Mouse (Mus musculus): ENCODE data around the gene Golm1. TPM values are rescaled to one million over a fixed set of nuclear protein-coding genes. Genes with fewer than 3 reads are reported as not detected.
A peak's percentile ranks its signal among the peaks of the same experiment; 100 is the strongest.
"Not testable (repeated sequence)": the region's sequence is repeated elsewhere in the genome, so short reads cannot be mapped to it uniquely, and the experiment has no call there.

Gene Golm1
- polyA plus RNA-seq, 1 experiment from 2014 or later = 181 TPM

DNA sequence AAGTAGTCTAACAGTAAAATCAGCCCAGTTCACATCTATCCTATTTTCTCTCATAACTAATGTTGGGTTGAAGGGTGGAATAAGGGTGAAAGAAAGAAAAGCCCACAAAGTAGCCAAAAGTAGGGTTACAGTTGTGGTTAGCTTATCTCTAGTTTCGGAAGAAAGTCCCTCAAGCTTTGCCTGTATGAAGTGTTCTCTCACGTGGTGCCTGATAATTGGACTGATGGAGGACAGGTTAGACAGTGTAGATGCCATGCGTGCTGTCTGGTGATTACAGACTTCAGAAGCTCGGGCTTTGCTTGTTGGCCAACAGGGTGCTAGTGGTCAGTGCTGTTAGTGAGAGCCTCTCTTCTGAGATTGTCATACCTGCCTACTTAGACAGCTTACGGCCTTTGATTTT, 72.5 kb downstream of the Golm1 start:
- 0 out of 2 replicates have a peak, but pooled peaks cover 2% of the 10 kb centered on the region for H3K4me1 ChIP-seq
- no peak overlapping the region for H3K4me3 ChIP-seq
- H3K9me3 ChIP-seq (replicated peaks) = no peaks in the 10 kb centered on the region
- H3K27ac ChIP-seq (replicated peaks) = no peak overlapping the region
- H3K27me3 ChIP-seq (ENCODE audit: low read depth, poor library complexity, severe bottlenecking) = no peaks in the 10 kb centered on the region
- peaks cover 90% of the 10 kb centered on the region for H3K36me3 ChIP-seq
- WGBS = 95% methylated on average over 5 of the region's 5 CpGs
- DNase-seq (ENCODE audit: low spot score) = no peak

- no peak overlapping the region for H3K4me3 ChIP-seq
- H3K27ac ChIP-seq (replicated peaks) = no peak overlapping the region
- WGBS = 85% methylated on average over 1 of the region's 1 CpGs
- no peaks in the 10 kb centered on the region for H3K27me3 ChIP-seq (ENCODE audit: low read depth, poor library complexity, severe bottlenecking)
- H3K36me3 ChIP-seq = peaks cover 98% of the 10 kb centered on the region
- DNase-seq (ENCODE audit: low spot score) = no peak
- peaks cover 4% of the 10 kb centered on the region for H3K4me1 ChIP-seq
- no peaks in the 10 kb centered on the region for H3K9me3 ChIP-seq (replicated peaks)
Observed at GRCm38 (mm10) chr13:59592630-59593029, 83.0 kb downstream of the Golm1 start.

DNA sequence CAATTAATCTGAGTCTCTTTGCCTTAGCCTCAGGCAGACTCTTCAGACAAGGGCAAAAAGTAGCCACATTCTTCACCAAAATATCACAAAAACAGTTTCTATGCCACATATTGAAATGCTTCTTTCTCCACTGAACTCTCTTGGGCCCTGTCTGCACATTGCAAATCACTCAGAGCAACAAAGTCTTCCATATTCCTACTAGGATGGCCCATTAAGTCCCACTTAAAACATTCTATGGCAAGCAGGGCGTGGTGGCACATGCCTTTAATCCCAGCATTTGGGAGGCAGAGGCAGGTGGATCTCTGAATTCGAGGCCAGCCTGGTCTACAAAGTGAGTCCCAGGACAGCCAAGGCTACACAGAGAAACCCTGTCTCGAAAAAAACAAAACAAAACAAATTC, 83.6 kb downstream of the Golm1 start:
- WGBS = 93% methylated on average over 3 of the region's 3 CpGs
- DNase-seq (ENCODE audit: low spot score); H3K4me3 ChIP-seq; H3K27me3 ChIP-seq (ENCODE audit: low read depth, poor library complexity, severe bottlenecking); H3K4me1 ChIP-seq; H3K9me3 ChIP-seq (replicated peaks); H3K27ac ChIP-seq (replicated peaks): not testable (repeated sequence)
- peaks cover 98% of the 10 kb centered on the region for H3K36me3 ChIP-seq

- no peaks in the 10 kb centered on the region for H3K9me3 ChIP-seq (replicated peaks)
- no peak overlapping the region for H3K4me3 ChIP-seq
- H3K36me3 ChIP-seq = peaks cover 88% of the 10 kb centered on the region
- H3K27me3 ChIP-seq (ENCODE audit: low read depth, poor library complexity, severe bottlenecking) = no peaks in the 10 kb centered on the region
- 88% methylated on average over 4 of the region's 4 CpGs for WGBS
- no peak for DNase-seq (ENCODE audit: low spot score)
- H3K4me1 ChIP-seq = peaks cover 24% of the 10 kb centered on the region
- H3K27ac ChIP-seq (replicated peaks) = no peak overlapping the region
Observed at GRCm38 (mm10) chr13:59590691-59591090, 84.9 kb downstream of the Golm1 start.

GRCm38 (mm10) chr13:59589672-59590071, 85.9 kb downstream of the Golm1 start:
- 93% methylated on average over 4 of the region's 4 CpGs for WGBS
- Histone ChIP-seq H3K4me3 (no peak overlapping the region), H3K27me3 (ENCODE audit: low read depth, poor library complexity, severe bottlenecking) (no peaks in the 10 kb centered on the region), H3K9me3 (replicated peaks) (no peaks in the 10 kb centered on the region), H3K27ac (replicated peaks) (no peak overlapping the region), H3K4me1 (peaks cover 25% of the 10 kb centered on the region), H3K36me3 (peaks cover 80% of the 10 kb centered on the region)
- no peak for DNase-seq (ENCODE audit: low spot score)

DNA sequence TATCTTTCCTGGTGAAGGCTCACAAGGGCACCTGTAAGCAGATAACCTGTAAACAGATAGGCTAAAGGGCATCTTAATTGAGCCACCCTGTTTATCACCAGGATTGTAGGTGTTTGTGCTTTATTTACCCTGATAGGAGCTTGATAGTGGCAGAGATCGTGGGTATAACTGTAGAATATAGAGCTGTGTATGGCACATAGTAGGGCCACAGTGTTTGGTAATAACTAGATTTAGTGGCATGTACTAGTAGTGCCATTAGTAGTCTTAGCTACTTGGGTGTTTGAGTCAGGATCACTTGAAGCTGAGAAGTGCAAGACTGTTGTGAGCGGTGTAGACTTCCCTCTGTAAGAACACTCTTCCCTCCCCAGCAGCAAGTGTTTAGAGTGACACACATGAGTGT, 88.4 kb downstream of the Golm1 start:
- Histone ChIP-seq H3K9me3 (replicated peaks) (no peaks in the 10 kb centered on the region), H3K27ac (replicated peaks) (no peak overlapping the region), H3K36me3 (peaks cover 55% of the 10 kb centered on the region)

GRCm38 (mm10) chr13:59585648-59586005, 90.0 kb downstream of the Golm1 start:
- Histone ChIP-seq H3K4me1 (peaks cover 30% of the 10 kb centered on the region), H3K36me3 (peaks cover 39% of the 10 kb centered on the region), H3K9me3 (replicated peaks) (no peaks in the 10 kb centered on the region), H3K4me3 (peak overlapping the region; percentile 91), H3K27ac (replicated peaks) (peak overlapping the region; percentile 90), H3K27me3 (ENCODE audit: low read depth, poor library complexity, severe bottlenecking) (no peaks in the 10 kb centered on the region)
- DNase-seq (ENCODE audit: low spot score) = no peak
- under 1% methylated on average over 28 of the region's 28 CpGs for WGBS

More for the DNA sequence above, 88.4 kb downstream of the Golm1 start:
- peaks cover 30% of the 10 kb centered on the region for H3K4me1 ChIP-seq
- peak overlapping the region; percentile 91; the same call in 1 of the 2 replicates for H3K4me3 ChIP-seq
- WGBS = 97% methylated on average over 2 of the region's 2 CpGs
- DNase-seq (ENCODE audit: low spot score) = no peak
- H3K27me3 ChIP-seq (ENCODE audit: low read depth, poor library complexity, severe bottlenecking) = no peaks in the 10 kb centered on the region

DNA sequence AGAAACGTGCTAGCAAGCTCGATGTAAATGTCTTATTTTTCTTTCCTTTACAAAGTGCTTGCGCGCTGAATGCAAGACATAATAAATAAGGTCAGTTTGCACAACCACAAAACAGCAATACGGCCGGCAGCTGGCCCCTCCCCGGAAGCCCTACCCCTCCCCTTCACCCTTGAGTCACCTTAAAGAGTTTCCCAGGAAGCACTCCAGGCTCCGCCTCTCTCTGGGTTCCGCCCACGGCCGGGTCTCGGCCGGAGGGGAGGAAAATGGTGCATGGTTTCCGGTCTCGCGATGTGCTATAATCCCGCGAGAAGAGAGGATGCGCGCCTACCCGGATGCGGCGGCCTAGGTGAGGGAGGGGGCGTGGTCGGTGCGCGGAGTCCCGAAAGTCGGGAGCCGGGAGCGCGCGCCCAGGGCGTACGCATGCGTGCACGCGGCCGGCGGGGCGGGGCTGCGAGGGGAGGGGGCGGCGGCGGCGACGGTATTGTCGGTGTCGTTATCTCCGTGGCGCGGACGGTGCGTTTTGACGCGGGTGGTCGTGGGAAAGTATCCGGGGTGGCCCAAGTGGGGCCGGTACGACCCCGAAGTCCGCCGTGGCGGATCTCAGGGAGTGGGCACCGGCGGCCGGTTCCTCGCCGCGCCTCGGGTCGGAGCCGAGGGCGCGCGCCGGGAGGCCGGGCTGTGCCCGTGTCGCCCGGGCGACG, 90.5 kb downstream of the Golm1 start, which contains the start of the genes Agtpbp1 and Naa35:
Gene Agtpbp1 (minus strand): TSS at position 281 of the 701 bp plus-strand sequence.
Gene Naa35 (plus strand): TSS at position 313 of the 701 bp plus-strand sequence.
- peak within 1 kb of the TSS; percentile 91 for H3K4me3 ChIP-seq
- H3K27ac ChIP-seq (replicated peaks) = peak within 1 kb of the TSS; percentile 90
- peaks cover 30% of the 10 kb centered on the region for H3K4me1 ChIP-seq
- no peaks in the 10 kb centered on the region for H3K9me3 ChIP-seq (replicated peaks)
- peak; percentile 100 for DNase-seq (ENCODE audit: low spot score)
- H3K27me3 ChIP-seq (ENCODE audit: low read depth, poor library complexity, severe bottlenecking) = no peaks in the 10 kb centered on the region
- WGBS = under 1% methylated on average over 82 of the region's 83 CpGs
- peaks cover 34% of the 10 kb centered on the region for H3K36me3 ChIP-seq

Other genes with a start within 250 kb of the Golm1 start
- 11.3 and 17.3 TPM in 2 replicates for gene Agtpbp1, start 90.6 kb downstream of the Golm1 start, polyA plus RNA-seq (2016; fragmentation: Nextera tagmentation; extraction: Ambion mirVana)
- gene Naa35, start 90.6 kb downstream of the Golm1 start, polyA plus RNA-seq (2016; fragmentation: Nextera tagmentation; extraction: Ambion mirVana) = 109 and 110 TPM in 2 replicates
- not detected in 2 replicates for gene 4921517D22Rik, start 18.3 kb upstream of the Golm1 start, polyA plus RNA-seq (2016; fragmentation: Nextera tagmentation; extraction: Ambion mirVana)
- 0.02 TPM in 1 of 2 replicates, not detected in the other for gene Spata31d1a, start 34.5 kb upstream of the Golm1 start, polyA plus RNA-seq (2016; fragmentation: Nextera tagmentation; extraction: Ambion mirVana)
- gene Spata31d1b, start 36.5 kb upstream of the Golm1 start, polyA plus RNA-seq (2016; fragmentation: Nextera tagmentation; extraction: Ambion mirVana) = 0.02 TPM in 1 of 2 replicates, not detected in the other
- not detected in 2 replicates for gene Spata31d1d, start 55.9 kb upstream of the Golm1 start, polyA plus RNA-seq (2016; fragmentation: Nextera tagmentation; extraction: Ambion mirVana)
- 0.04 and 0.30 TPM in 2 replicates for gene 1700014D04Rik, start 70.9 kb upstream of the Golm1 start, polyA plus RNA-seq (2016; fragmentation: Nextera tagmentation; extraction: Ambion mirVana)
- 103 and 110 TPM in 2 replicates for gene Isca1, start 94.0 kb upstream of the Golm1 start, polyA plus RNA-seq (2016; fragmentation: Nextera tagmentation; extraction: Ambion mirVana)
- gene Gm49354, start 106.4 kb upstream of the Golm1 start, polyA plus RNA-seq (2016; fragmentation: Nextera tagmentation; extraction: Ambion mirVana) = not detected in 2 replicates
- gene Tut7, start 147.3 kb upstream of the Golm1 start, polyA plus RNA-seq (2016; fragmentation: Nextera tagmentation; extraction: Ambion mirVana) = 34.8 and 44.6 TPM in 2 replicates